Mouse (Mus musculus): ENCODE data around the gene Cdkal1. TPM values are rescaled to one million over a fixed set of nuclear protein-coding genes. Genes with fewer than 3 reads are reported as not detected.
A peak's percentile ranks its signal among the peaks of the same experiment; 100 is the strongest.

Gene Cdkal1
- polyA plus RNA-seq, 1 experiment from 2014 or later: 29.0 TPM

DNA sequence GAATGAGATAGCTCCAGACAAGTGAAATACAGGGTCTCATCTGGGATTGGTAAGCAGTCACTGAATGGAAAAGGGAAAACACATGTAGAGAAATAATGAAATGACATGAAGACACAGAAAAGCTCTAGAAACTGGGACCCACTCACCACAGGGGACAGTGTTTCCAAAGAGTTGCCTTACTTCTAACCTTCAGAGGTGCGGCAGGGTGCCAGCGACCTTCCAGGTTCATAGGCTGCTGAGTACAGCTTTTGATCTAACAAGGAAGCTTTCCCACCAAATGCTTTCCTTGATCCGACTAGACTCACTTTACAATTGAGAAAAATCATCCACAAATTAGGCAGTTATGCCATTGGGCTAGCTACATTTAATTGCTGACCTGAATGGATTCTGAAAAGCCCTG lies 507.1 kb downstream of the Cdkal1 start:
- Histone ChIP-seq H3K9ac (ENCODE audit: low read depth, low read length) (no peak overlapping the region), H3K4me2 (replicated peaks; ENCODE audit: low read depth, low read length) (no peak overlapping the region), H3K36me3 (ENCODE audit: control insufficient read depth, insufficient read depth, low read length) (no peaks in the 10 kb centered on the region), H3K9me3 (ENCODE audit: control insufficient read depth, low read length) (no peaks in the 10 kb centered on the region), H3K27ac (ENCODE audit: low read depth, low read length) (no peak overlapping the region), H3K27me3 (ENCODE audit: control insufficient read depth, insufficient read depth, low read length) (no peaks in the 10 kb centered on the region), H3K4me3 (ENCODE audit: low read depth, low read length) (no peak overlapping the region), H3K4me1 (replicated peaks; ENCODE audit: control insufficient read depth, insufficient read depth, low read length) (no peaks in the 10 kb centered on the region)
- no peak for DNase-seq (ENCODE audit: low spot score)
- WGBS: 92% methylated on average over 3 of the region's 3 CpGs
- ATAC-seq (ENCODE audit: low FRiP score): no peak

- Histone ChIP-seq H3K27ac (ENCODE audit: low read depth, low read length) (no peak overlapping the region), H3K4me1 (replicated peaks; ENCODE audit: control insufficient read depth, insufficient read depth, low read length) (no peaks in the 10 kb centered on the region), H3K36me3 (ENCODE audit: control insufficient read depth, insufficient read depth, low read length) (no peaks in the 10 kb centered on the region), H3K4me3 (ENCODE audit: low read depth, low read length) (no peak overlapping the region), H3K4me2 (replicated peaks; ENCODE audit: low read depth, low read length) (no peak overlapping the region), H3K9ac (ENCODE audit: low read depth, low read length) (no peak overlapping the region), H3K9me3 (ENCODE audit: control insufficient read depth, low read length) (no peaks in the 10 kb centered on the region), H3K27me3 (ENCODE audit: control insufficient read depth, insufficient read depth, low read length) (no peaks in the 10 kb centered on the region)
- ATAC-seq (ENCODE audit: low FRiP score) (no peak), DNase-seq (ENCODE audit: low spot score) (no peak)
- WGBS: 91% methylated on average over 6 of the region's 6 CpGs
Measured at GRCm38 (mm10) chr13:29332640-29333412, 522.6 kb downstream of the Cdkal1 start.

- no peaks in the 10 kb centered on the region for H3K9me3 ChIP-seq (ENCODE audit: control insufficient read depth, low read length)
- ATAC-seq (ENCODE audit: low FRiP score): no peak
- no peaks in the 10 kb centered on the region for H3K4me1 ChIP-seq (replicated peaks; ENCODE audit: control insufficient read depth, insufficient read depth, low read length)
- no peaks in the 10 kb centered on the region for H3K36me3 ChIP-seq (ENCODE audit: control insufficient read depth, insufficient read depth, low read length)
- H3K27ac ChIP-seq (ENCODE audit: low read depth, low read length): no peak overlapping the region
- no peak for DNase-seq (ENCODE audit: low spot score)
- H3K4me3 ChIP-seq (ENCODE audit: low read depth, low read length): no peak overlapping the region
- H3K9ac ChIP-seq (ENCODE audit: low read depth, low read length): no peak overlapping the region
- no peaks in the 10 kb centered on the region for H3K27me3 ChIP-seq (ENCODE audit: control insufficient read depth, insufficient read depth, low read length)
- 89% methylated on average over 4 of the region's 4 CpGs for WGBS
- no peak overlapping the region for H3K4me2 ChIP-seq (replicated peaks; ENCODE audit: low read depth, low read length)
Measured at GRCm38 (mm10) chr13:29325946-29326345, 529.5 kb downstream of the Cdkal1 start.

DNA sequence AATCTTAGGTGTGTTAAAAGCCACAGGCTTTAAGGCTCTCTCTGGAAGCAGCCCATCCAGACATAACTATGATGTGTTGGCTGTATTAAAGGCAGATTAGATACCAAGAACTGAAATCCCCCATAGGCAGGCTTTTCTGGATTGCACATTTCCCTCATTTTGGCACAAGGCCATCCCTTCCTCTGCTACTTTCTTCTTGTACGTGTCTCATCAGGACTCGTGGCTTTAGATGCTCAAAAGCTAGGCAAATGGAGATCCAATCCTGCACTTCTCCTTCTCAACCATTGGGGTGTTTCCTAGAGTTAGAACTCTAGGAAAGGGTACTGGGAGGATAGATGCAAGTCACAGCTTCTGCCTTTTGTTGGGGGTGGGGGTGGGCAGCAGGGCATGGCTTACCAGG lies 535.1 kb downstream of the Cdkal1 start:
- Histone ChIP-seq H3K36me3 (ENCODE audit: control insufficient read depth, insufficient read depth, low read length) (no peaks in the 10 kb centered on the region), H3K4me3 (ENCODE audit: low read depth, low read length) (no peak overlapping the region), H3K9ac (ENCODE audit: low read depth, low read length) (no peak overlapping the region), H3K27ac (ENCODE audit: low read depth, low read length) (no peak overlapping the region), H3K9me3 (ENCODE audit: control insufficient read depth, low read length) (no peaks in the 10 kb centered on the region), H3K27me3 (ENCODE audit: control insufficient read depth, insufficient read depth, low read length) (no peaks in the 10 kb centered on the region), H3K4me2 (replicated peaks; ENCODE audit: low read depth, low read length) (no peak overlapping the region), H3K4me1 (replicated peaks; ENCODE audit: control insufficient read depth, insufficient read depth, low read length) (no peaks in the 10 kb centered on the region)
- DNase-seq (ENCODE audit: low spot score): no peak
- 88% methylated on average over 2 of the region's 2 CpGs for WGBS
- no peak for ATAC-seq (ENCODE audit: low FRiP score)

DNA sequence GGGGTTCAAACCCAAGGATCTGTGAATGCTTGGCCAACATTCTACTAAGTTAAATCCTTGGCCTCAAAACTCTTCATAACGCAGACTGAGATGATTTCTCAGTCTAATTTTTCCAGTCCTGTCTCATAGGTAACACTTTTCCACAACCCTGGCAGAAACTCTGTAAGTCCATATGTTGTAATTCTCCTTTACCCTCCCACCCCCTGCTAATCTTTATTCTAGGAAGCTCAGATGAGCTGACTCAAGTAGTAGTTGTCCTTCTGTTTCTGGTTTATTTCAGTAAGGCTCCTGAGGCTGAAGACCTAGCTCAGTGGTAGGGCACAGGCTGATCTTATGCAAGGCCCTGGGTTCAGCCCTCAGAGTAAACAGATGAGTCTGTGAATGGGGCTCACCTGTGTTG lies 537.8 kb downstream of the Cdkal1 start:
- DNase-seq (ENCODE audit: low spot score) (no peak), ATAC-seq (ENCODE audit: low FRiP score) (no peak)
- H3K4me2 ChIP-seq (replicated peaks; ENCODE audit: low read depth, low read length): no peak overlapping the region
- H3K4me1 ChIP-seq (replicated peaks; ENCODE audit: control insufficient read depth, insufficient read depth, low read length): no peaks in the 10 kb centered on the region; the same call in 1 of the 2 replicates
- WGBS: 94% methylated on average over 1 of the region's 1 CpGs
- no peak overlapping the region for H3K27ac ChIP-seq (ENCODE audit: low read depth, low read length)
- H3K9me3 ChIP-seq (ENCODE audit: control insufficient read depth, low read length): no peaks in the 10 kb centered on the region
- no peaks in the 10 kb centered on the region for H3K27me3 ChIP-seq (ENCODE audit: control insufficient read depth, insufficient read depth, low read length)
- H3K4me3 ChIP-seq (ENCODE audit: low read depth, low read length): no peak overlapping the region
- H3K36me3 ChIP-seq (ENCODE audit: control insufficient read depth, insufficient read depth, low read length): no peaks in the 10 kb centered on the region
- no peak overlapping the region for H3K9ac ChIP-seq (ENCODE audit: low read depth, low read length)

GRCm38 (mm10) chr13:29316271-29316670 lies 539.2 kb downstream of the Cdkal1 start:
- Histone ChIP-seq H3K27ac (ENCODE audit: low read depth, low read length) (no peak overlapping the region), H3K4me2 (replicated peaks; ENCODE audit: low read depth, low read length) (no peak overlapping the region), H3K9ac (ENCODE audit: low read depth, low read length) (no peak overlapping the region), H3K36me3 (ENCODE audit: control insufficient read depth, insufficient read depth, low read length) (no peaks in the 10 kb centered on the region), H3K27me3 (ENCODE audit: control insufficient read depth, insufficient read depth, low read length) (no peaks in the 10 kb centered on the region), H3K4me1 (replicated peaks; ENCODE audit: control insufficient read depth, insufficient read depth, low read length) (no peaks in the 10 kb centered on the region; the same call in 1 of the 2 replicates), H3K4me3 (ENCODE audit: low read depth, low read length) (no peak overlapping the region), H3K9me3 (ENCODE audit: control insufficient read depth, low read length) (no peaks in the 10 kb centered on the region)
- DNase-seq (ENCODE audit: low spot score) (no peak), ATAC-seq (ENCODE audit: low FRiP score) (no peak)
- WGBS: 93% methylated on average over 5 of the region's 5 CpGs

GRCm38 (mm10) chr13:29312026-29312425 lies 543.4 kb downstream of the Cdkal1 start:
- peak; percentile 60; the same call in 1 of the 2 replicates for ATAC-seq (ENCODE audit: low FRiP score)
- Histone ChIP-seq H3K4me1 (replicated peaks; ENCODE audit: control insufficient read depth, insufficient read depth, low read length) (no peaks in the 10 kb centered on the region; the same call in 1 of the 2 replicates), H3K9ac (ENCODE audit: low read depth, low read length) (no peak overlapping the region), H3K27me3 (ENCODE audit: control insufficient read depth, insufficient read depth, low read length) (no peaks in the 10 kb centered on the region), H3K4me2 (replicated peaks; ENCODE audit: low read depth, low read length) (no peak overlapping the region), H3K36me3 (ENCODE audit: control insufficient read depth, insufficient read depth, low read length) (no peaks in the 10 kb centered on the region), H3K4me3 (ENCODE audit: low read depth, low read length) (no peak overlapping the region), H3K9me3 (ENCODE audit: control insufficient read depth, low read length) (no peaks in the 10 kb centered on the region), H3K27ac (ENCODE audit: low read depth, low read length) (no peak overlapping the region)
- DNase-seq (ENCODE audit: low spot score): peak; percentile 42
- WGBS: 30% methylated on average over 2 of the region's 2 CpGs

DNA sequence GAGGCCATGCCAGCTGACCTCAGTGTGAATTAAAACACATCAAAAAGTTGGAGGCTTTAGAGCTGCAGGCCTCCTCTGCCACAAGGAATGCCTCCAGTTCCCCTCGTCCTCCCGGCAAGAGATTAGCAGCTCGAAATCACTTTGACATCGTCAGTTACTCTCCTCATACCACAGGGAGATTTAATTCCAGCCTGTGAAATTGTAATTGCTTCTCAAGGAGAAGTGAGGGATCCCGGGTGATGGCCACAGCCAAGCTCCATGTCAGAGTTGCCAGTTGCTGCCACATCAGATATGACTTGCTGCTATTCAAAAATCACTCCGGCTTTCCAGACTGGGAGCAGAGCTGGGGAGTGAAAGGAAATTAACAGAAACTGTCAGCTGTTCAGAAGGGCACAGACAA lies 548.1 kb downstream of the Cdkal1 start:
- Histone ChIP-seq H3K4me1 (replicated peaks; ENCODE audit: control insufficient read depth, insufficient read depth, low read length) (no peaks in the 10 kb centered on the region), H3K9ac (ENCODE audit: low read depth, low read length) (no peak overlapping the region), H3K27ac (ENCODE audit: low read depth, low read length) (no peak overlapping the region), H3K9me3 (ENCODE audit: control insufficient read depth, low read length) (no peaks in the 10 kb centered on the region), H3K4me3 (ENCODE audit: low read depth, low read length) (no peak overlapping the region), H3K27me3 (ENCODE audit: control insufficient read depth, insufficient read depth, low read length) (no peaks in the 10 kb centered on the region), H3K36me3 (ENCODE audit: control insufficient read depth, insufficient read depth, low read length) (no peaks in the 10 kb centered on the region), H3K4me2 (replicated peaks; ENCODE audit: low read depth, low read length) (no peak overlapping the region)
- ATAC-seq (ENCODE audit: low FRiP score) (no peak), DNase-seq (ENCODE audit: low spot score) (no peak)
- WGBS: 59% methylated on average over 6 of the region's 6 CpGs

DNA sequence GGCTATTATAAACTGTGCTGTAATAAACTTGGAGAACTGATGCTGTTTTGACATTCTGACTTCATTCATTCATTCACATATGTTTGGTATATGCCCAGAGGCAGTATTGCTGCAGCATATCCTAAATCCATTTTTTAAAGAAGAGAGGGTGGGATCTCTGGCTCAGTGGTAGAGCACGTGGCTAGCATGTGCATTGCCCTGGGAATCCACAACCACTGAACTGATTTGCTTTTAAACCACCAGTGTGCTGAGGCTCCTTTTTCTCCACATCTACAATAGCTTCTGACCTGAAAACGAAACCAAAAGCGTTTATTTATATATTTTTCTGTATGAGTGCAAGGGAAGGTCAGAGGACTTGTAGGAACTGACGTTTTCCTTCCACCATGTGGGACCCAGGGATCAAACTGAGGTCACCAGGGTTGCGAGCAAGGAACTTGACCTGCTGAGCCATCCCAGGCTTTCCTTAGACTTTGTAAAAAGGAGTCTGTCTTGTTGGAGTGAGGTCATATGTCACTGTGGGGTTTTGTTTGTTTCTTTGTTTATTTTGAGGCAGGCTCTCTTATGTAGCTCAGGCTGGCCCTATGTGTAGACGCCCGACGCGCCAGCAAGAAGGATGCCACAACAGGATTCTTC lies 562.8 kb downstream of the Cdkal1 start:
- ATAC-seq (ENCODE audit: low FRiP score): no peak
- Histone ChIP-seq H3K4me1 (replicated peaks; ENCODE audit: control insufficient read depth, insufficient read depth, low read length) (no peaks in the 10 kb centered on the region), H3K27ac (ENCODE audit: low read depth, low read length) (no peak overlapping the region), H3K9ac (ENCODE audit: low read depth, low read length) (no peak overlapping the region), H3K4me3 (ENCODE audit: low read depth, low read length) (no peak overlapping the region), H3K27me3 (ENCODE audit: control insufficient read depth, insufficient read depth, low read length) (no peaks in the 10 kb centered on the region), H3K9me3 (ENCODE audit: control insufficient read depth, low read length) (no peaks in the 10 kb centered on the region), H3K36me3 (ENCODE audit: control insufficient read depth, insufficient read depth, low read length) (no peaks in the 10 kb centered on the region), H3K4me2 (replicated peaks; ENCODE audit: low read depth, low read length) (no peak overlapping the region)
- 79% methylated on average over 9 of the region's 9 CpGs for WGBS
- no peak for DNase-seq (ENCODE audit: low spot score)

Measured in hindbrain, embryonic 11.5 days (tissue).